Mouse (Mus musculus): ENCODE results near the gene Pip4k2a. TPM values are rescaled to one million over a fixed set of nuclear protein-coding genes. Genes with fewer than 3 reads are reported as not detected.
A peak's percentile ranks its signal among the peaks of the same experiment; 100 is the strongest.

The Pip4k2a gene
- total RNA-seq, 1 experiment from 2014 or later = 73.9 TPM

DNA sequence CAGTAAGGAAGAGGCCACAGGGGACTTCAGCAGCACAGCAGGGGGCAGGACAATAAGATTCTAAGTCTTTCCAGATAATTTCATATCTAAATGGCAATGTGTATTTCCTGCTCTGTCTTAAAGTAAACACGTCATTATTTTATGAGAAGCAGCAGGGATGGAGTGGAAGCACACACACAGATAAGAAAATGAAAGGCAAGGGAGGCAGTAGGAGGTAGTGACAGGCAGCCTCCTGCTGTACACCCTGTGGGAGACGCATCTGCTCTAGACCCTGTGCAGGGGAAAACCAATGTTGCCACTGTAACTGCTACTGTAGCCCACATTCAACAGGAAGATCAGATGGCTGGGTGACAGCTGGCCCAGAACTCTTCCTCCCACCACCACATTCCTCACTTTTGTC, 60.3 kb downstream of the Pip4k2a start:
- peak; percentile 17; the same call in 1 of the 2 replicates for ATAC-seq (ENCODE audit: extremely low read depth, insufficient number of reproducible peaks, low FRiP score, poor library complexity, severe bottlenecking)

DNA sequence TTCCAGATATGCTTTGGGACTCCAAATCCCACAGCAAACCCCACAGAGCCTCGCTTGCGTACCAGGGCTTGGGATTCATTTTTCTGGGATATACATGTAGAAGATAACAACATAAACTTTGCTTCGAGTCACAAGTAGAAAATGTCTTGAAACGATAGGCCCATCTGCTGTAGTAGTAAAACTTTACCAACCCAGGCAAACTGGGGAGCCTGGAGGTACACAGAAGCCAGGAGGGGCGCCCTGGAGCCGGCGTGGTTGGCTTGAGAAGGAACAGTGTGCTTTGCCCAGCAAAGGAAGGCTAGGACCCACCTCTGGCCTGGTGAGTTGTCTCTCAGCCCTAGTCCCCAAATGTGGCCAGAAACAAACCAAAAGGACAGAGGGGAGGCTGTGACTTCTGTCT, 61.5 kb downstream of the Pip4k2a start:
- ATAC-seq (ENCODE audit: extremely low read depth, insufficient number of reproducible peaks, low FRiP score, poor library complexity, severe bottlenecking) = no peak

DNA sequence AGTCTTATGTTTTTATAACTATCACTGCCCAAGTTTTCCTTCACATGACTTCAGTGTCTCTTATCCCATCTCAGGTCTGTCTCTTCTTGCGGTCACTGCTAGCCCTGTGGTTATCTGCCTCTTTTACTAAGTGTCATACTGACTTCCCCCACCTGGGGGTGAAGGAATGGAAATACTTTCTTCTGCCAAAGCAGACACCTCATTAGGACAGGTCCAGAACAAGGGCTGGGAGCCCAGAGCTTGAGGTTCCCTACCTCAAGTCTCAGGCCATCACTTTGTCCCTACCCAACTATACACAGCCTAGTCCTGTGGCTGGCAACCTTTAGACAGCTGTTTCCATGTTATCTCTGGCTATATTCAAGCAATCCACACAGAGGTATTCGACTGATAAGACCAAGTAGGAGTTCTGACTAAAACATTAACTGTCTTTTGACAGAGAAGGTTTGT, 62.3 kb downstream of the Pip4k2a start:
- ATAC-seq (ENCODE audit: extremely low read depth, insufficient number of reproducible peaks, low FRiP score, poor library complexity, severe bottlenecking) = peak; percentile 37; the same call in 1 of the 2 replicates

DNA sequence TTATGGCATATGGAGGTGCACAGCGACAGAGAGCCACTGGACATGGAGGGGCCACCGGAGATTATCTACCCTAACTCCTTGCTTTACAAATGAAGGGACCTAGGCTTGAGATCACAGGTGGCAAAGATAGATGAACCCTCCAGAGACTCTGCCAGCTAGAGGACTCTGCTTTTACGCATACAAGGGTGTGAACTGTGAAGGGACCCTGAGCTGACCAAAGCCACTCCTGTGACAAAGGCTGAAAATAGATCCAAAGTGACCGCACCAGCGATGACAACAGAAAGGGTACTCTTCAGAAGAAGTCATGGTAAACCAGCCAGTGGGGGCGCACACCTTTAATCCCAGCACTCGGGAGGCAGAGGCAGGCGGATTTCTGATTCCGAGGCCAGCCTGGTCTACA, 63.8 kb downstream of the Pip4k2a start:
- no peak for ATAC-seq (ENCODE audit: extremely low read depth, insufficient number of reproducible peaks, low FRiP score, poor library complexity, severe bottlenecking)

DNA sequence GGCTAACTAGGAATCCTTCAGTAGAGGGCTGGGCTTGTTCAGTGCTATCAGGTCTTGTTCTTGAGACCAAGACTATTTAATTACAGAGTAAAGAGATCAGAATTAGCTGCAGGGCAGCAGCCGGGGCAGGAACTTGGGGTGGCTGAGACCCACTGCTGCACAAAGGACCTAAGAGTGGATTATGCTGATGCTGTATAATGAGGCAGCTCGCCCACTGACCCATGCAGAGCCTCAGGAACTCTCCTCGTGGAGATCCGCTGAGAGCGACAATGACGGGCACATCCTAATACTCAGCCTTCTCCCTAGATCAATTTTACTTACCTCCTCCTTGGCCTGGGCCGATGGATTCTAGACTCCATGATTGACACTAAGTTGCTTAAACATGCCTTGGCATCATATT, 64.5 kb downstream of the Pip4k2a start:
- no peak for ATAC-seq (ENCODE audit: extremely low read depth, insufficient number of reproducible peaks, low FRiP score, poor library complexity, severe bottlenecking)

DNA sequence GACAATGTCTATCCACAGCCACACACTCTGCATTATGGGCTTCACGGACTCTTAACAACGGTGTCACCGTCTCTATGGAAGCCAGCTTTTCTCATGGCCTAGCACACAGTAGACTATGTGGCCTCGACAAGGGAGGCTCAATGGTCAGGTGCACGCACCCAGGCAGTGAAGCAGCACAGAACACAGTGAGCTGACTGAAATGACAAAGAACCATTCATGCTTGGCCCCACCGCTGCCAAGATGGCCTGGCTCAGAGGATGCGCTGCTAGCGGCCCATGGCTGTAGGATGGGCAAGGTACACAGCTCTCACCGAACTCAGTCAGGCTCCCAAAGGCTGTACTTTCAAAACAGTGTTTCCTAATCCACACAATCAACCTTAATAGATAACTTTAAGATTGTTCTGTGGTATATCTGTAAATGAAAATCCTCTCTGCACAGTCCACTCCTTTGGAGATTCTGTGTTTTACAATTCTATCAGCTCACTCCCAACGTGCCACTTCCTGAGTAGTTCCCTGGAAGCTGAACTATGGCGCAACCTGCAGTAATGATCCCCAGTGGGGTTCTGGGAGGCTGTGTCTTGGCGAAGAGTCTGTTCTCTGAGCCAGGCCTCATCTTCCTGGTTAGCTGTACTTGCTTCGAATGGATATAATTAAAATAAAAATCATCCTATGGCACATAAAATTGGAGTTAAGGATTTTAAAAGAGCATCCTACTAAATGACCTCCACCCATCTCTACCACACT, 67.4 kb downstream of the Pip4k2a start:
- no peak for ATAC-seq (ENCODE audit: extremely low read depth, insufficient number of reproducible peaks, low FRiP score, poor library complexity, severe bottlenecking)

DNA sequence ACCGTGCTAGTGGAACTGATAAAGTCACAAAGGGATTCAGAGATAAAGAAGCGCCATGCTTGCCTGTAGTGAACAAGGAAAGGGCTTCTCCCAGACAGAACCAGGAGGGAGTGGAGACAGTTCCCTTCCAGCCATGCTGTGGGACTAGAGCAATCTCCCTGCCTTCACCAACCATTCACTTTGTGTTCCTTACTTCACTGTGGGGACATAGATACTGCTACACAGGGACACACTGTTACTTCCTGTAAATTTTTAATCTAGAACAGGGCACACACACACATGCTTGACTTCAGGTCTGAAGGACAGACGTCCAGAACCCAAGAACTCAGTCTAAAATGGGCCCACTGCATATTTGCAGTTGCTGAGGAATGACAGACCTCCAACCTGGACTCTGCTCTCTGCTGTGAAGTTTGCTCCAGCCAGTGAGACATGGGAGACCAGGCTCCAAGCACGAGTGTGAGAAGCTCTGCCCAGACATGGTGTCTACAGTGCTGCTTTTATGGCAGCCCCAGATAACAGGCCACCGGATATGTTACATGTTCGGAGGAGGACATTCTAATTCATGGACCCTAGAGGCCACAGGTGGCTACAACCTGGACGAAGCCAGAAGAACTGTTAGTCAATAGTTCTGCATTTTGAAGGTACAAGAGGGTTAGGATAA, 69.2 kb downstream of the Pip4k2a start:
- no peak for ATAC-seq (ENCODE audit: extremely low read depth, insufficient number of reproducible peaks, low FRiP score, poor library complexity, severe bottlenecking)

DNA sequence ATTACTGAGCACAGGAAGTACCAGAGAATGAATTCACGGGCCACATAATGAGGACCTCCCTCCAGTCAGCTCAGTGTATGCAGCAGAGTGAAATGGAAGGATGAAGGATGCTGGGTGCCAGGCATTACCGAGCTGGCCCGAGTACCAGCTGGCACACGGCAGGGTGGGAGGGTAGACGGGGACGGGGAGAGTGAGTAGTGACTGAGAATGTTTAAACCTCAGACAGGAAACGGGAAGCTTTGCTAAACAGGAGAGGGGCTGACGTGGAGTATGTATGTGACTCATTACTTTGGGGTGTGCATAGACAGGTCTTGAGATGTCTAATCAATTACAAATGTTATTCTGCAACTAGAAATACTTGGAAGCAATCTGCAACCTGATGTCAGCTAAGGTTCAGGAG, 69.7 kb downstream of the Pip4k2a start:
- peak; percentile 5; the same call in 1 of the 2 replicates for ATAC-seq (ENCODE audit: extremely low read depth, insufficient number of reproducible peaks, low FRiP score, poor library complexity, severe bottlenecking)

DNA sequence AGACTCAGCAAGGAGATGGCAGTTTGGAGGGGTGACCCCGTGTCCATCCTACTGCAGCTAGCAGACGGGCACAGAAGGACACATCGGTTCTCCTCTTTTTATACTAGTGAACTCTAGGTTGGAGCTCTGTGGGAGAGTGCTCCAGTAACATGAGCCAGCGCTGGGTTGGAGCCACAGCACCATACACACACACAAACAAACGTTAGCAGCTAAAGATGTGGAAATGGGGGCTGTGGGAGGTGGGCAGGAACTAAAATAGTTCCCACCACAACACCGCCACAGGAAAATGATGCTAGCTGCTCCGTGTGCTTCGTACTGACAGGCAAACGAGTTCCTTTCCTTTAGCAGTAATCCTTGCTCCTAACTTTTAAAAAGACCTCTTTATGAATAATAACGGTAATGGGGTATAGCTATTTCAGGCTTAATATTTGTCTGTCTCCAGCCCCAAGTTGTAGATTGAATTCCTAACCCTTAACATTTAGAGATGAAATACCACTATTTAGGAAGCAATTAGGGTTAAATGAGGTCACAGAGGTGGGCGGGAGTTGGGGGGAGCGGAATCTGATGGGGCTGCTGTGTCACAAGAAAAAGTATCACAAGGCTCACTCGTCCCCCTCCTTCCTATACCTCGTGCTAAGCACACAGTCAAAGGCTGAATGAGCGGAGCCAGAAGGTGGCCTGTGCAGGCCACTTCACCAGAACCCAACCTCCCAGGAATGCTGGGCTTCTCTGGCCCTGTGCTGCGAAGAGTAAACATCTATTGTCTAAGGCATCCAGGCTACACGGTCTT, 73.9 kb downstream of the Pip4k2a start:
- no peak for ATAC-seq (ENCODE audit: extremely low read depth, insufficient number of reproducible peaks, low FRiP score, poor library complexity, severe bottlenecking)

DNA sequence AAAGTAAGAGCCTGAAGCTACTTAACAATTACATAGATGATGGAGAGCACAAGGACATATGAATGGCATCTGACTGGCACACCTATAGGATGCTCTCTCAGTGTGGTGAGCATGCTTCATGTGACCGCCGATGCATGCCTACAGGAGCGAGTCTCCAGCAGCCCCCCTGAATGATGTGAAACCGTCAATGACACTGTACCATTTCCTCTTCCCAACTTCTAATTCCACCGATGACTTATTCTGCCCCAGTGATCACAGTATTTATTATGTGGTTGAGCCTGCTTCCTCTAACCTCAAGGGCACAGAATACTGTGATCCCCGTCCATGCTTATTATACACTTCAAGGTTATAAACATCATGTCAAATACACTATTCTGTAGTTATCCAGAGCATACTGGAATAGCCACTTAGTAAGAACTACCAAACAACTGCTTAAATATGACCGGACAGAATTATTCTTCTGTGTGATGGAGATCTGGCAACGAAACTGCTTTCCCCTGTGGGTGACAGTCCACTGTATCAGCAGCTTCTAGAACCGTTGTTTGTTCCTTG, 74.8 kb downstream of the Pip4k2a start:
- ATAC-seq (ENCODE audit: extremely low read depth, insufficient number of reproducible peaks, low FRiP score, poor library complexity, severe bottlenecking) = peak; percentile 34; the same call in 1 of the 2 replicates

DNA sequence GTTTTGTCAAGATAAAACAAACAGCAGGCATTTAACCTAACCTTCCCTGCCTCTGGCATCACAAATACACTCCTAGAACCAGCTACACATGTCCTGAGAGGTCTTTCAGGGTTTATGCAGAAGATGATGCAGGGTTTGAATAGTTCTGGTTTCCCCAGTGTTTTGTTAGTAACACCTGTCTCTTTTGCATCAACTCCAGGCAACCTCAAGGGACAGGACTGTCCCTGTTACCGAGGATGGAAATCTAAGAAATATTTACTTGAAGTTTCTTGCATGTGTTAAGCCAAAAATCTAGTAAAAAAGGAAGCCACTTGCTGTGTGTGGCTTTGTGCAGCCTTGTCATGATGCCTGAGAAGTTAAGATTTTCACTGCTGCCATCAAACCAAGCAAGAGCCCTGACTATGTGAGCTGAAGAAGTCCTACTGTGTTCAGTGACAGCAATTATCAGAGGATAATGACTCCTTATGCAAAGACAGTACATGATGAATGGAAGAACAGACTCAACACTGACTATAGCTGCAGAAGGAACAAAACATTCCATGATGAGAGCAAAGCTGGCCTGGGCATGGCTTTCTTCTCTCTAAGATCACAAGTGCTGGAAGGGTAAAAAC, 76.3 kb downstream of the Pip4k2a start:
- ATAC-seq (ENCODE audit: extremely low read depth, insufficient number of reproducible peaks, low FRiP score, poor library complexity, severe bottlenecking) = no peak

DNA sequence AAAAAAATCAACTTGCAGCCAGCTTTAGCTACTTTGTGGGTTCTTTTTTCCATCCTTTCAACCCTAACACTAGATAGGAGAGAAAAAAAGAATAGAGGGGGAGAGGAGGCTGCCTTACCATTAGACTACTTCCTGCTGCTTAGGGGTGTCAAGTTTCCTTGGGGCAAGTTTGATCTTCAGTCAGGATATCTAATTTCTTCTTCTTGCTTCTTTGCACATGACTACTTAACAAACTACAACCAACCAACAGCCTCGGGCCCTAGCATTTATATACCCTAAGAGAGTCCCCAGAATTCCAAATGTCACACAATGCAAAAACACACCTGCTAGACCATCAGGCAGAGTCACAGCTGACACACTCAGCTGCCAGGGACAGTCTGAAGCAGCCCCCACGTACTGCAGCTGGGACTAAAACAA, 77.5 kb downstream of the Pip4k2a start:
- ATAC-seq (ENCODE audit: extremely low read depth, insufficient number of reproducible peaks, low FRiP score, poor library complexity, severe bottlenecking) = no peak

DNA sequence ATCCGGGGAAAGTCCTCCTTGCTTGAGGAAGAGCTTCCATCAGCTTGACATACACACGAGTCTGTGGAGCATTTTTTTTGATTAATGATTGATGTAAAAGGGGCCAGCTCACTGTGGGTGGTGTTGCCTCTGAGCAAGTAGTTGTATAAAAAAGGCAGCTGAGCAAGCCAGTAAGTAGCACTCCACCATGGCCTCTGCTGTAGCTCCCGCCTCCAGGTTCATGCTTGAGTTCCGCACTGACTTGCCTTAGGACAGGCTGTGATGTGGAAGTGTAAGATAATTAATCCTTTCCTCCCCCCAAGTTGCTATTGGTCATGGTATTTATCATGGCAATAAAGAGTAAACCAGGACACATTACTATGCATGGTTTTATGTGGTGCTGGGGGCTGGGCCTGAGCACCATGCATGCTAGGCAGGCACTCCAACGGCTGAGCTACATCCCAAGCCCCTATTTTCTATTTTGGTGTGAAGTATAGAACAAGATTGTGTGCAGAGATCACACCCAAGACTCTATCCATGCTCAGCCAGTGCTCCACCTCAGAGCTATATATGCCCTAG, 78.0 kb downstream of the Pip4k2a start:
- no peak for ATAC-seq (ENCODE audit: extremely low read depth, insufficient number of reproducible peaks, low FRiP score, poor library complexity, severe bottlenecking)

DNA sequence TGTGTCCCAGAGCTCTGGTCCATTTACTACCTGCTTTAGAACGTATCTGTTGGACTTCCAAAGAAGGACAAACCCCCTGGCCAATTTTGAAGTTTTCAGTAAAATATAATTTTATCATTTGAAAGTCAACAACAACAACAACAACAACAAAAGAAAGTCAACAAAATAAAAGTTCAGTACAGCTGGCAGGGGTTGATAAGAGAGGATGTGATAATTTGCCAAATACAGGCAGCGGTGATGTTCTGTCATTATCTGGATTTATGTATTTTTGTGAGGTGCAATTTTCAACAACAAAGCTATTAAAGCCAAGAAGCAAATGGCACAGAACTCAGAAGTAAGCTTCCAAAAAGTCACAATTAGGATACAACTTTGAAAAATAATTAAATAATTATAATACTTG, 80.1 kb downstream of the Pip4k2a start:
- ATAC-seq (ENCODE audit: extremely low read depth, insufficient number of reproducible peaks, low FRiP score, poor library complexity, severe bottlenecking) = no peak

DNA sequence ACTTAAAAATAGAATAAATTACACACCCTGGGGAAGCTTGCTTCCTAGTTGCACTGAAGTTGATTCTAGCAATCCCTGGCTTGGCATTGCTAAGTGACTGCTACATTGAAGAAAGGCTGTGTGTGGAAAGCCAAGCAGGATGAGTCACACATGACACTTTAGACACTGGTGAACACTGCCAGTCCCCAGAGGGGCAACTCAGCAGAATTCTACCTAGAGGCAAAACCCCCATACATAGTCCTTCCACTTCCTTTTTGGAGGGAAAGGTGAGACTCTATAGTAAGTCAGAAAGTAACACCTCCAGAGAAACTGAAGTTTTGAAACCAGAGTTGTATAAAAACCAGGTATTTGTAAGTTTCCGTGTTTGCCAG, 80.6 kb downstream of the Pip4k2a start:
- ATAC-seq (ENCODE audit: extremely low read depth, insufficient number of reproducible peaks, low FRiP score, poor library complexity, severe bottlenecking) = peak; percentile 33; the same call in 1 of the 2 replicates

DNA sequence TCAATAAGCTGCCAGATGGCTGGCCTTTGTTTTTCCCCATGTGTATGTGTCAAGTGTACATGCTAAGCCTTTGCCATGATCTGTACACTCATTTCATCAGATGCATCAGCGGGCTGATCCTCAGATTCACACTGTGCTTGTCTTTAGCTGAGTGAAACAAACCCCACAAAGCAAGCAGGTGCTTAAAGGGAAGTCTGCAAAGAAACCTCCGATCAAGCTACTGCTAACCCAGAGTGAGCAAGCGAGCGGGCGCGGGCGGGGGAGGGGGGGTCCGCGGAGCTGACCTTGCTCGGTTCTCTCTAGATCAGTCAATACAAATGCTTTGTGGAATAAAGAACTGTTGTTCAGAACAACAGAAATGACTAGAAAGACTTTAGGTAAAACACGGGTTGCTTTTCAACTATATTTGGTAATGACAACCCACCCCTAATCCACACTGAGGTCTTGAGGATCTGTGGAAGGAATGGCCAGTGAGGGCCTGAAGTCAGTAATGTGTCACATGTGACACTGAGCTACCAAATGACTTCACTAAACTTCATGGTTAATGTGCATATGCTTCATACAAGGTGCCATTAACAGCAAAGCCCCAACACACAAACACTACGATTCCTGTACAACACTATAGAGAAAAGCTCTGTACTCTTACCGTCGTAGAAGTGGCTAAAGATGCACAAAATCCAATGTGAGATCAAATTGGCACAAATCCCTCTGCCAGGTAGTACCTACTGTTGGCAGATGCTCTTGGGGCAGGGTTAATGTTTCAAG, 81.1 kb downstream of the Pip4k2a start:
- no peak for ATAC-seq (ENCODE audit: extremely low read depth, insufficient number of reproducible peaks, low FRiP score, poor library complexity, severe bottlenecking)

DNA sequence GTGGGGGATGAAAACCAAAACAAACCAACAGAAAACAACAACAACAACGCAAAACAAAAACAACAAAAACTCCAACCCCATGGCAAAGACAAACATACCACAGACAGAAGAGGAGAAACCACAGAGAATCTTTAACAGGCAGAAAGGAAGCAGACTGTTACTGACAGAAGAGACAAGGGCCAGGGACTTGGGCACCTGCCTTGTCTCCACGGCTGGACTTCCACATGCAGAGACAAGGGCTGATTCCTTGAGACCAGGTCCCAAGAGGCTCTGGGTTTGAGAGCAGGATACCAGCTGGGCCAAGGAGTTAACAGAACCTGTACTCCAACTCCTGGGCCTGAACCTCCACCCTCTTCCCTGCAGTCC, 81.9 kb downstream of the Pip4k2a start:
- ATAC-seq (ENCODE audit: extremely low read depth, insufficient number of reproducible peaks, low FRiP score, poor library complexity, severe bottlenecking) = no peak

DNA sequence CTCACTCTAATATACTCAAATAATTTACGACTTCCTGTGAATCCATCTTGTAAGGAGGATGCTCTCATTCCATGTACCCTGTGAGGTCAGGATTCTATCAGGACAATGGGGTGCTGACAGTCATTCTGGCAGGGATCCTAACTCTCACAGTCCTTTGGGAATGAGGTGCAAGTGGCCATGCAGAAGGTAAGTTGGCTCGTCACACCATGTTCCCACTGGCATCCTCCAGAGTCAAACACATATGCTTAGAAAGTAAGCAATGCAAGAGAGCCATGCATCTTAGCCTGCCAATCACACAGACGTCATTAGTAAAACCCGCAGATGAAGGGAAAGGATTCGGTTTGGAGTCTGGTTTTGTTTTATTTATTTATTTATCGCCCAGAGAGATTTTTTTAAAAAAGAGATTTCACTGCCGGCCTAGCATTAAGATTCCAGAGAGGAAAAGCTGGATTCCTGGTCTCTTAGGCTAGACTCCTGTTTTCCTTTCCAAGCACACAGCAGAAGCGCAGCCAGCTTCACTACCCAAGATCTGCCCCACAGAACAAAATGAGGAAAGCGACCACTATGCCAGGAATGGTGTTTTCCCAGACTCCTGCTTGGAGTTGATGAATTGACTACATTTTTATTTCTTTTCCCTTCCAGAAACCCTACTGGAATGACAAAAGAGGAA, 82.4 kb downstream of the Pip4k2a start:
- no peak for ATAC-seq (ENCODE audit: extremely low read depth, insufficient number of reproducible peaks, low FRiP score, poor library complexity, severe bottlenecking)

All from neutrophil, adult 5-6 weeks (primary cell).